Mouse (Mus musculus) forebrain, embryonic 14.5 days (tissue): Measurements from ENCODE around the gene Mon2. TPM values are rescaled to one million over a fixed set of nuclear protein-coding genes. Genes with fewer than 3 reads are reported as not detected.

Source experiments
- ATAC-seq: fragments of 200-750 bp; cut with Nextera tagmentation; 2 replicates; pipeline ENCODE4 v1.8.0; 2017; ENCODE audit warnings: mild to moderate bottlenecking, moderate library complexity
- DNase-seq: peaks from one replicate; pipeline ENCODE4 v3.0.0-alpha.2; 2015; ENCODE audit warnings: low spot score
- H3K27ac ChIP-seq: fragments of 300-500 bp; sonication (generic); 2 replicates; pipeline ENCODE4 v1.5.1; 2014; ENCODE audit warnings: low read depth, mild to moderate bottlenecking, control low read depth, low read length, moderate library complexity
- H3K27me3 ChIP-seq: fragments of 300-500 bp; sonication (generic); replicated peaks from 2 replicates; pipeline ENCODE4 v1.6.1; 2014; ENCODE audit warnings: low read length, control low read depth, mixed read lengths; ENCODE audit not compliant: control insufficient read depth, insufficient read depth
- H3K36me3 ChIP-seq: fragments of 300-500 bp; sonication (generic); 2 replicates; pipeline ENCODE4 v1.6.1; 2014; ENCODE audit warnings: low read length, control low read depth; ENCODE audit not compliant: control insufficient read depth, insufficient read depth
- H3K4me1 ChIP-seq: fragments of 300-500 bp; sonication (generic); 2 replicates; pipeline ENCODE4 v1.6.1; 2014; ENCODE audit warnings: antibody characterized with exemption, low read length, control low read depth; ENCODE audit not compliant: control insufficient read depth, insufficient read depth
- H3K4me2 ChIP-seq: fragments of 300-500 bp; sonication (generic); 2 replicates; pipeline ENCODE4 v1.6.1; 2014; ENCODE audit warnings: mild to moderate bottlenecking, control low read depth, low read length
- H3K4me3 ChIP-seq: fragments of 300-500 bp; sonication (generic); 2 replicates; pipeline ENCODE4 v1.5.1; 2014; ENCODE audit warnings: low read depth, low read length, control low read depth
- H3K9ac ChIP-seq: fragments of 300-500 bp; sonication (generic); 2 replicates; pipeline ENCODE4 v1.6.1; 2014; ENCODE audit warnings: mild to moderate bottlenecking, low read length, control low read depth, moderate library complexity
- H3K9me3 ChIP-seq: fragments of 300-500 bp; sonication (generic); replicated peaks from 2 replicates; pipeline ENCODE4 v1.6.1; 2016; ENCODE audit warnings: low read length, control low read depth, mixed read lengths; ENCODE audit not compliant: control insufficient read depth
- WGBS: fragments of 180-500 bp; shearing (Covaris S2); extraction: QIAGEN DNeasy Blood & Tissue Kit; methylation state at CpG from one replicate; pipeline ENCODE4 v1.1.7; 2014; 5-methylcytosine and 5-hydroxymethylcytosine counted together
- polyA plus RNA-seq: library from polyadenylated mRNA; unstranded; fragments of >200 nt; fragmentation: Nextera tagmentation; extraction: Ambion mirVana; gene quantifications from 2 replicates; pipeline ENCODE4 v1.2.1, GENCODE M21; 2014

The Mon2 gene
- polyA plus RNA-seq, 1 experiment from 2014 or later = 23.5 TPM

DNA sequence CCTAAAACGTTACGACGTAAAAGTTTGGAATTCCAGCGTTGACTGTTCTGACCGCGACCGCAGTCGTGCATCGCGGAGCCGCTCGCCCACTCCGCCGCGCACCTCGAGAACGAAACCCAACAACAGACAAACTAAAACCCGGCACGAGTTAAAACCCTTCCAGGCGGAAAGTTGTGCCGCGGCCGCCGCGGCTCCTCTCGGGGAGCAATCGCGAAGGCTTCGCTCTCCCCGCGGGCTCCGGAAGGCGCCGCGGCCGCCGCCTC is 91.1 kb downstream of the Mon2 start:
- peaks cover 14% of the 10 kb centered on the region for H3K36me3 ChIP-seq
- WGBS = under 1% methylated on average over 37 of the region's 37 CpGs
- peak overlapping the region; percentile 100 for H3K9ac ChIP-seq
- no peaks in the 10 kb centered on the region for H3K27me3 ChIP-seq
- peaks cover 24% of the 10 kb centered on the region for H3K4me1 ChIP-seq
- DNase-seq (peak; percentile 63), ATAC-seq (no peak; the same call in 1 of the 2 replicates)
- H3K4me2 ChIP-seq = peak overlapping the region; percentile 91
- peak overlapping the region; percentile 100 for H3K27ac ChIP-seq
- H3K4me3 ChIP-seq = peak overlapping the region; percentile 92
- H3K9me3 ChIP-seq = no peaks in the 10 kb centered on the region

DNA sequence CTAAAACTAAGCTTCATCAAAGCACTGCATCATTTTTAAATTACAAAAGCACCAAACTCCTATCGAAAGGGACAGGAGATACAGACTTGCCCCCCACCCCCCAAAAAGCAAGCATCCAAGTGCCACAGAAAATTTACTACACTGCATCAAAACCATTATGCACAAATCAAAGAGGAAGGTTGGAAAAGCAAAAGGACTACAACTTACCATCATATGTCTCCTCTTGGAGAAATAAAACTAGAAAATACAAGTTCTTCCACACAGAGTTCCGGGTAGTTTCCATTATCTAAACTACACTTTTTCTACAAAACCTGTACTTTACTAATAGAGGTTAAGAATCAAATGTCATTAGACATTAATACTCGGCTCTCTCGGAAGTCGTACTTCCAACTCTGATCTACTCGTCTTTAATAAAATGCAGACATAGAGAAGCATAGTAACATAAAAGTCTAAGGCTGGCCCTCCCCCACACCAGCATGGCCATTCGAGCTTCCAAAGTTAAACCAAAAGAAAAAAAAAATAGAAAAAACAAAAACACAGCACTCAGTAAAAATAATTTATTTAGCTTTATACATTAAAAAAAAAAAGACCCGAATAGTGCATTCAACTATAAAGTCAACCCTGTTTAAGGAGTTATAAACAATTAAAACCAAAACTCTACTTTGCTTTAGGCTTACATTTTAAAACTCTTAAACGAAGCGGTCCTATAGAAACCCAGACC is 91.6 kb downstream of the Mon2 start:
- peak overlapping the region; percentile 100 for H3K9ac ChIP-seq
- H3K9me3 ChIP-seq = no peaks in the 10 kb centered on the region
- DNase-seq (no peak), ATAC-seq (no peak)
- peaks cover 24% of the 10 kb centered on the region for H3K4me1 ChIP-seq
- 2% methylated on average over 10 of the region's 10 CpGs for WGBS
- peaks cover 14% of the 10 kb centered on the region for H3K36me3 ChIP-seq
- H3K27ac ChIP-seq = peak overlapping the region; percentile 100
- H3K4me3 ChIP-seq = peak overlapping the region; percentile 92
- no peaks in the 10 kb centered on the region for H3K27me3 ChIP-seq
- peak overlapping the region; percentile 91 for H3K4me2 ChIP-seq

DNA sequence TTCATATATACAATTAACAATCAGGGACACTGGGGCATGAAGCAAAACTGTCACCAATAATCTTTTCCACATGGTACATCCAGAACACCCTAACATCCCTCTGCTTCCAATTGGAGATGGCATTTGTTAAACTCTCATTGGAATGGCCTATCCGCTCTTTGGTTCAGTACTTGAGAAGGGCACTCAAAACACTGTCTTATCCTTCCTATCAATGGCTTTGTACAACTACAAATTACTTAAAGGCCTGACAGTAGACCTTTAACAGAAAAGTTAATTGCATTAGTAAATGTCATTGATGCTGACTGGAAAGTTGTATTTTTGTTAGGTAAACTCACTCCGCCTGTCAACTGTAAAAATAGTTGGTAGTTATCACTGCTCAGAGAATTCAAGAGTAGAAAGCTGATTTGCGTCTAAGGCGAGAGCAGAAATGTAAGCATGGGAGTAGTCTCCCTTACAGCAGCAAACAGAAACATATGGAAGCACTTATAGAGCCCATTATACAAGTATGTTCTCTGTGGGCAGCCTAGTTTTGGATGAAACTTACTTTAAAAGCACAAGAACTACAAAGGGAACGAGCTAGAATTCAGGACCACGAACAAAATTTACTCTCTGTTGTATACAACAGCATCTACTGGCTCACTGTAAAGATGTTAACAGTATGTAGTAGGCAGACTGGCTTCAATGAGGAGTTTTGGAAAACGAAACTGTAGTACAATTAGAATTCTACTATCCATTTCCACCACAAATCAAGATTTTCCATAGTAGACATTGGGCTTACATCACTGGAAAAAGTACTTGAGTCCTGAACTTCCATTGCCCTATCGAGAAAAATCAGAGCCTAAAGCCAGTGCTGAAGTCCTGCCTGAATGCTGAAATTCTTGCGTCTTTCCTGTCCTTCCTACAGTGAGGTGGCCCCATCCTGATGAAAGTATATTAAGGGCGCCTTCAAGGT is 92.5 kb downstream of the Mon2 start:
- WGBS = 38% methylated on average over 10 of the region's 10 CpGs
- DNase-seq (no peak), ATAC-seq (no peak)
- Histone ChIP-seq H3K4me3 (peak overlapping the region; percentile 92), H3K4me2 (peak overlapping the region; percentile 91), H3K4me1 (peaks cover 24% of the 10 kb centered on the region), H3K9me3 (no peaks in the 10 kb centered on the region), H3K9ac (peak overlapping the region; percentile 100), H3K27ac (no peak overlapping the region), H3K27me3 (no peaks in the 10 kb centered on the region), H3K36me3 (peaks cover 14% of the 10 kb centered on the region)

DNA sequence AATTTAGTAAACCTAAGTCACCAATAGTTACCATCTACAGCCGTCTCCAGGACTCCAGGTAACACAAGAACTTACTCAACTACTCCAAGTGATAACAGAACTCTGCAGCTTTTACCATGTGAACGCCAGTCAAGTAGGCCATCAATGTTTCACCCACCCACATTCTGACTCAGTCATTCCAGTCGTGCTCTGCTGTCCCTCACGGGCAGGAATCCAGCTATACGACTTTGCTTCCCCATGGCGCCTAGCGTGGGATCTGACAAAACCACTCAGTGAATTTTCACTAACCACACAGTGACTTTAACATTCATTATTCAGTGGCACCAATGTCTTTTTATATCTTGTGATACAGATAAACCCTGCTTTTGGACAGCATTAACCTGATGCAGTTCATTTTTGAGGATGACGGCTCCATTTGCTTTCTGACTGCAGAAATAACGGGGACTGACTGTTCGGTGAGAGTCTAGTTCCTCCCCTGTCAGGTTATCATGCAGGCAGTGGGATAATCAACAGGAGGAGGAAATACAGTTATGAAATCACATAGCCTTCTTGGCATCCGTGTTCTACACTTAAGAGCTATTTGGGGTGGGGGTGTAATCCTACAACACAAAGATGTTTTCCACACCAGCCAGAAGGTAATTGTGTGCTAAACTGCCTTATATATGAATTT is 93.3 kb downstream of the Mon2 start:
- H3K9ac ChIP-seq = peak overlapping the region; percentile 100
- H3K4me1 ChIP-seq = peaks cover 24% of the 10 kb centered on the region
- DNase-seq = no peak
- H3K9me3 ChIP-seq = no peaks in the 10 kb centered on the region
- ATAC-seq = no peak
- H3K27ac ChIP-seq = no peak overlapping the region
- peak overlapping the region; percentile 91 for H3K4me2 ChIP-seq
- no peaks in the 10 kb centered on the region for H3K27me3 ChIP-seq
- peak overlapping the region; percentile 92 for H3K4me3 ChIP-seq
- peaks cover 14% of the 10 kb centered on the region for H3K36me3 ChIP-seq
- WGBS = 79% methylated on average over 11 of the region's 11 CpGs

DNA sequence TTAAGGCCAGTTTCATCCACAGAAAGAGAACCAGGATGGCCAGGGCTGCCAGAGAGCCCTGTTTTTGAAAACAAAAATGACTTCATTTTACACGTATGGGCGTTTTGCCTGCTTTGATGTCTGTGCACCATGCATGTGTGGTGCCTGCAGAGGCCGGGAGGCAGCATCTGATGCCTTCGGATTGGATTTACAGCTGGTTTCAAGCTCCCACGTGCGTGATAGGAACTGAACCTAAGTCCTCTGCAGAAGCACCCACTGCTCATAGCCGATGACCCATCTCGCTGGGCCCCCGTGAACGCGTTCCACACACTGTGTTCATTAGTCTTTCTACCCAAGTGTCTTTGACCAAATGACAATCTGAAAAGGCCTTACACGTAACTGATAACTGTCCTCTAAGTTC is 96.2 kb downstream of the Mon2 start:
- ATAC-seq (no peak), DNase-seq (no peak)
- no peaks in the 10 kb centered on the region for H3K9me3 ChIP-seq
- H3K9ac ChIP-seq = no peak overlapping the region
- WGBS = 97% methylated on average over 12 of the region's 12 CpGs
- H3K27ac ChIP-seq = no peak overlapping the region
- H3K4me2 ChIP-seq = no peak overlapping the region
- no peaks in the 10 kb centered on the region for H3K27me3 ChIP-seq
- H3K36me3 ChIP-seq = peaks cover 14% of the 10 kb centered on the region
- no peak overlapping the region for H3K4me3 ChIP-seq
- peaks cover 14% of the 10 kb centered on the region for H3K4me1 ChIP-seq

DNA sequence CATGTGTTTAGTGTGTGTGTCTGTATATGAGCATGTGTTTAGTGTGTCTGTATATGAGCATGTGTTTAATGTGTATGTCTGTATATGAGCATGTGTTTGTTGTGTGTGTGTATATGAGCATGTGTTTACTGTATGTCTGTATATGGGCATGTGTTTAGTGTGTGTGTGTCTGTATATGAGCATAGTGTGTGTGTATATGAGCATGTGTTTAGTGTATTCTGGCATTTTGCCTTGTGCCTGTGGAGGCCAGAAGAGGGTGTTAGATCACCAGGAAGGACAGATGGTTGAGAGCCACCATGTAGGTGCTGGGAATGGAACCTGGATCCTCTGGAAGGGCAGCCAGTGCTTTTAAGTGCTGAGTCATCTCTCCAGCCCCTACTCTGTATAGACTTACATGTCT is 96.9 kb downstream of the Mon2 start:
- Histone ChIP-seq H3K4me3 (no peak overlapping the region), H3K9ac (no peak overlapping the region), H3K27ac (no peak overlapping the region), H3K9me3 (no peaks in the 10 kb centered on the region), H3K27me3 (no peaks in the 10 kb centered on the region), H3K4me2 (no peak overlapping the region), H3K36me3 (peaks cover 14% of the 10 kb centered on the region), H3K4me1 (peaks cover 14% of the 10 kb centered on the region)
- DNase-seq = no peak
- ATAC-seq = no peak

DNA sequence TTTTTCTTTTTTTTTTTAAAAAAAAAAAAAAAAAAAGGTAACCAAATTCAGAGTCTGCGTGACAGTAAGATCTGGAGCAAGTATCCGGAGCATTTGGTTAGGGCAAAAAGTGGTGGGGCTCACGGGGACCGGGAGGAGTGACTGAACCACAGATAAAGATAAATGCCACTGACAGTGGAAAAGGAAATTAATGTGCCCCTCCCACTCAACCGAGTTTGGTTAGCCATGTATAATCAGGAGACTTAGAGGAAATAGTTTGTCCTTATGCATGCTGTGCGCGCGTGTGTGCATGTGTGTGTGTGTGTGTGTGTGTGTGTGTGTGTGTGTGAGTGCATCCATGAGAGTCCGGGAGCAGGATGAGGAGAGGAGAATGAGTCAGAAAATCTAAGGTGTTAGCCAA is 100.3 kb downstream of the Mon2 start:
- Histone ChIP-seq H3K27me3 (no peaks in the 10 kb centered on the region), H3K9me3 (no peaks in the 10 kb centered on the region), H3K9ac (no peak overlapping the region), H3K4me3 (no peak overlapping the region), H3K27ac (no peak overlapping the region), H3K4me1 (no peaks in the 10 kb centered on the region), H3K4me2 (no peak overlapping the region), H3K36me3 (peaks cover 8% of the 10 kb centered on the region)
- DNase-seq (no peak), ATAC-seq (no peak)
- WGBS = 84% methylated on average over 9 of the region's 9 CpGs

DNA sequence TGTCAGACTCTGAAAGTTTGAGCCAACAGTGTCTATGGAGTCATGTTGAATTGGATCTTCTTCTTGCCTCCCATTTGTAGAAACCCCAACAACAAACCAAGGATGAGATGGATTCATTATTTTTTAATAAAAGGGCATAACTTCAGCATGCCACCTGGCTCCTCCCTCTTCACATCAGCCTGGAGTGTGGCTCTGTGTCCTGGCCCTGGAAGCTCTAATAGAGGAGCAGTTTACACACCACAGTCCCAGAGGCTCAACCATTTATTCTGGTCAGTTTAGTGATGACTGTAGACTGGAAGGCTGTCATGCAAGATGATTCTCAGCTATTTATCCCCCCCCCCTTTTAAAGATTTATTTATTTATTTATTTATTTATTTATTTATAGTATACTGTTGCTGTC is 103.1 kb downstream of the Mon2 start:
- no peak overlapping the region for H3K9ac ChIP-seq
- no peaks in the 10 kb centered on the region for H3K36me3 ChIP-seq
- no peak overlapping the region for H3K27ac ChIP-seq
- H3K4me1 ChIP-seq = no peaks in the 10 kb centered on the region
- H3K4me3 ChIP-seq = no peak overlapping the region
- H3K4me2 ChIP-seq = no peak overlapping the region
- no peaks in the 10 kb centered on the region for H3K9me3 ChIP-seq
- ATAC-seq = no peak
- no peaks in the 10 kb centered on the region for H3K27me3 ChIP-seq
- no peak for DNase-seq
